Mouse (Mus musculus) spleen, adult 2 months (tissue): ENCODE data around the gene Dip2a.

Experiments used
- CTCF ChIP-seq: fragments of 200-500 bp; IDR thresholded peaks from 2 replicates; pipeline ENCODE4 v1.5.1; 2011; ENCODE audit warnings: mild to moderate bottlenecking, inconsistent platforms; ENCODE audit not compliant: insufficient read depth, insufficient read length, insufficient replicate concordance; ENCODE audit errors: extremely low read depth
- POLR2A ChIP-seq: fragments of 200-500 bp; IDR thresholded peaks from 2 replicates; pipeline ENCODE4 v1.6.1; 2011; ENCODE audit warnings: low read depth, low read length, inconsistent platforms

DNA sequence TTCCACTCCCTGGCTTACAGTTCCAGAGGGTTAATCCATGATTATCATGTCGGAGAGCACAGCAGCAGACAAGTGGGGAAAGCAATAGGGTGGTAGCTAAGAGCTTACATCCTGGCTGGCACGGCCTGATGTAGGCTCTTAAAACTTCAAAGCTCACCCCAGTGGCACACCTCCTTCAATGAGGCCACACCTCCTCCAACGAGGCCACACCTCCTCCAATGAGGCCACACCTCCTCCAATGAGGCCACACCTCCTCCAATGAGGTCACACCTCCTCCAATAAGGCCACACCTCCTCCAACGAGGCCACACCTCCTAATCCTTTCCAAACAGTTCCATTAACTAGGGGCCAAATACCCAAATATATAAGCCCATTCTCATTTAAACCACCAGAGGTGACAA, 130.9 kb downstream of the Dip2a start:
- TF ChIP-seq POLR2A: no peak
- TF ChIP-seq CTCF: no peak
